Mouse (Mus musculus): ENCODE measurements around the gene Olfr868.

Gene Olfr868

GRCm38 (mm10) chr9:20098326-20098725, at the start of gene Olfr868:
Gene Olfr868 (plus strand): TSS chr9:20098626.
- DNase-seq = no peak

- no peak for DNase-seq
These were observed 41.0 kb upstream of the Olfr868 start, which contains the start of gene Olfr867 for GRCm38 (mm10) chr9:20057462-20057861. Gene Olfr867 (minus strand): TSS chr9:20057562.

- DNase-seq = no peak
These were observed 28.2 kb upstream of the Olfr868 start for GRCm38 (mm10) chr9:20070236-20070635.

- no peak for DNase-seq
These were observed 27.1 kb upstream of the Olfr868 start for GRCm38 (mm10) chr9:20071291-20071690.

- peak; percentile 9 for DNase-seq
These were observed 24.8 kb upstream of the Olfr868 start for GRCm38 (mm10) chr9:20073523-20074177.

GRCm38 (mm10) chr9:20128709-20129108, 30.3 kb downstream of the Olfr868 start, which contains the start of gene Olfr869:
Gene Olfr869 (plus strand): TSS chr9:20129009.
- DNase-seq = no peak

- DNase-seq = no peak
These were observed 51.3 kb downstream of the Olfr868 start for GRCm38 (mm10) chr9:20149706-20150105.
